Mouse (Mus musculus) testis, adult 2 months (tissue): ENCODE results near the gene BC049730.

Experiments
- CTCF ChIP-seq: fragments of 200-500 bp; IDR thresholded peaks from 2 replicates; pipeline ENCODE4 v1.5.1; 2012; ENCODE audit warnings: low read depth, mild to moderate bottlenecking, inconsistent platforms, low read length, moderate library complexity; ENCODE audit not compliant: control insufficient read depth, insufficient read depth, insufficient replicate concordance
- POLR2A ChIP-seq: fragments of 200-500 bp; IDR thresholded peaks from 2 replicates; pipeline ENCODE4 v1.6.1; 2012; ENCODE audit warnings: low read depth, mild to moderate bottlenecking, inconsistent platforms, low read length, moderate library complexity; ENCODE audit not compliant: control insufficient read depth

- TF ChIP-seq CTCF (no peak), POLR2A (no peak)
These were observed 52.1 kb downstream of the BC049730 start for GRCm38 (mm10) chr7:24761161-24761560.
